Mouse (Mus musculus) liver, embryonic 14.5 days (tissue): ENCODE data around the gene Lsp1.

Source experiments
- CTCF ChIP-seq: IDR thresholded peaks from 2 replicates; pipeline ENCODE4 v1.5.1; 2016; ENCODE audit warnings: antibody characterized with exemption, low read depth, control low read depth
- EP300 ChIP-seq: IDR thresholded peaks from 2 replicates; pipeline ENCODE4 v1.6.1; 2016; ENCODE audit warnings: antibody characterized with exemption, low read depth

DNA sequence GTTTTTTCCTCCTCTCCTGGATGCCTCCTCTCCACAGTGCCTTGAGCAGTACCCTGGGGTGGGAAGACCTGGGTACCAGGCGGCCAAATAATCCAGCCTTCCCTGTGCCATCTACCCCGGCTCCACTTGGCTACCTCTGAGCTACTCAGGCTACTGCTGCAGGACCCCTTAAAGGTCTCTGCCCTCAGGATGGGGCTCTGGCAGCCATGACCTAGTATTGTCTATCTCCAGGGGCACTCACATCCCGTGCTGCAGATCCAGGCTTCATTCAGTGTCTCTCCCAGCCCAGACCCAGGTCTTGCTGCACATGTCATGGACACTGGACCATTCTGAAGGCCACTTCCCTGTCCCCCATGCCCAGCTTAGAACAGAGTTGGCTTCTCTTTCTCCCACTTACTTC is 19.3 kb downstream of the Lsp1 start:
- TF ChIP-seq CTCF = no peak
- no peak for TF ChIP-seq EP300
